Mouse (Mus musculus): ENCODE measurements at regions not wholly inside any gene's neighbourhood (a gene's known extent, or its start where the extent isn't known, plus 50 kb on each side); places are given as distances from the start of the nearest gene placed in this dataset.
A peak's percentile ranks its signal among the peaks of the same experiment; 100 is the strongest.
"Not testable (repeated sequence)": the region's sequence is repeated elsewhere in the genome, so short reads cannot be mapped to it uniquely, and the experiment has no call there.

DNA sequence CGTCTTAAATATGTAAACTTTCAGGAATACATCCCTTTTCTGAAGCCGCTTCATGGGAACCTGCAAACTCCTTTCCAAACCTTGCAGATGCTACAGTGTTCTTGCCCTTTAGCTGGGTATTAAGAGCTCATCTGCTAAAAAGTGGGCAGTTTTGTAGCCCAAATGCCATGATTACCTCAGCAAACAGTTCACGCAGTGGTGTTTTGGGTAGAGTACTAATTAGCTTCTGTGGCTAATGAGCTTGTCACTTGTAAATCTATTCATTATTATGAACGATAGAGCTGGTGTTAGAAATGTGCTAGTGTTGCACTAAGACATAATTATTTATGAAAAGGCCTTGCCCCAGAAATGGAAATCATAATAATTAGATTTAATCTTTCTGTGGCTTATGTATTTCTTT lies 506.1 kb upstream of the Ccng1 start:
- Histone ChIP-seq H3K4me1 (replicated peaks; ENCODE audit: control insufficient read depth, insufficient read depth, low read length) (no peaks in the 10 kb centered on the region), H3K9me3 (ENCODE audit: control insufficient read depth, low read length) (no peaks in the 10 kb centered on the region), H3K4me3 (ENCODE audit: low read depth, low read length) (no peak overlapping the region), H3K4me2 (replicated peaks; ENCODE audit: low read depth, low read length) (no peak overlapping the region), H3K9ac (ENCODE audit: low read depth, low read length) (no peak overlapping the region), H3K27ac (ENCODE audit: low read depth, low read length) (no peak overlapping the region), H3K27me3 (ENCODE audit: control insufficient read depth, insufficient read depth, low read length) (no peaks in the 10 kb centered on the region), H3K36me3 (ENCODE audit: control insufficient read depth, insufficient read depth, low read length) (no peaks in the 10 kb centered on the region)
- no peak for DNase-seq (ENCODE audit: low spot score)
- WGBS, result 88% methylated on average over 4 of the region's 4 CpGs
- ATAC-seq (ENCODE audit: low FRiP score), result no peak

DNA sequence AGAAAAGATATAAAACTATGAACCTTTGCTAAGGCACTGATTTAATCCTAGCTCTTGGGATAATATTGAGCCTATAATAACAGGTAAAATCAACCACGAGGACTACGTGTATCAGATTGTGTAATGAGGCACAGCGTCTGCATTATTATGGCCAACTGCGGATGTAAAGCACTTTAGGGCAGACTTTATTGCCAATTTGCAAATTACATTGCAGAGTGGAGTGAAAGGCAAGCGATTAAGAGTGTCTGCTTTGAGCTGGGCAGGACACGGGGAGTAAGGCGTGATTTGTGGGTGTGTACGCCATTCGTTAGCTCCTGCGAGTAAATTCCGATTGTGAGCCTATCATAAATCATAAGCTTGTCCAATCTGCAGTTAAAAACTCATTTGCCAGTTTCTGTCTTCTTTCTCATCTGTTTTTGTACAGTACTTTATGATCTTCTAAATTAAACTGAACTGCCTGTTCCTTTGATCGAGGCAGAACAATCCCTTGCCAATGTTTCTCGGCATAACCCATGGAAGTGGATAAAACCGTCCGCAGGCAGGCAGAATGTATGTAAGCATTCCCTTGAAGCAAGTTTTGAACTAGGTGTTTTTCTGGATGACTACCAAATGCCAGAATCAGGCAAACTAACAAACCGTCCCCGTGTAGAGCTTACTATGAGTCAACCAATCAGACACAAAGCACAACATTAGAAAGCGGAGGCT lies 505.0 kb upstream of the Ccng1 start:
- Histone ChIP-seq H3K9me3 (ENCODE audit: control insufficient read depth, low read length) (no peaks in the 10 kb centered on the region), H3K4me2 (replicated peaks; ENCODE audit: low read depth, low read length) (no peak overlapping the region), H3K36me3 (ENCODE audit: control insufficient read depth, insufficient read depth, low read length) (no peaks in the 10 kb centered on the region), H3K27ac (ENCODE audit: low read depth, low read length) (no peak overlapping the region), H3K9ac (ENCODE audit: low read depth, low read length) (no peak overlapping the region), H3K4me1 (replicated peaks; ENCODE audit: control insufficient read depth, insufficient read depth, low read length) (no peaks in the 10 kb centered on the region), H3K4me3 (ENCODE audit: low read depth, low read length) (no peak overlapping the region), H3K27me3 (ENCODE audit: control insufficient read depth, insufficient read depth, low read length) (no peaks in the 10 kb centered on the region)
- DNase-seq (ENCODE audit: low spot score), result no peak
- WGBS, result 91% methylated on average over 18 of the region's 18 CpGs
- ATAC-seq (ENCODE audit: low FRiP score), result no peak

DNA sequence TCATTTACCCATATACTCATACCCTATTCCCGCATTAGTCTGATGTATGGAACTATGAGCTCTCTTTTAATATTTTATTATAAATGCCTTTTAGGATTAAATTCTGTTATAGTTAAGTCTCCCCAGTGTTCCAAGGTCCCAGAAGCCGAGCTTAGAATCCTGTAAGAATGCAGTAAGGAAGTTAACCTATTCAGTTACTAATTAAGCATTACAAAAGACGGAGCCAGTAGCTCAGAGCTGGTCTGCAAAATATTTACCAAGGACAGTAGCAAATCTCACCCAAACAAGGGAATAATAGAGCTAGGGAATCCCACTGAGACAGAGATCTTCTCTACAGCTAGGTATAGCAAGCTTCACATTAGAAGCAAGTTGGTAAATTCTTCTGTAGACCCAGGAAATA lies 459.4 kb upstream of the Ccng1 start:
- WGBS, result 38% methylated on average over 3 of the region's 3 CpGs
- ATAC-seq (ENCODE audit: low FRiP score); H3K9ac ChIP-seq (ENCODE audit: low read depth, low read length); H3K4me2 ChIP-seq (replicated peaks; ENCODE audit: low read depth, low read length); DNase-seq (ENCODE audit: low spot score); H3K9me3 ChIP-seq (ENCODE audit: control insufficient read depth, low read length); H3K27ac ChIP-seq (ENCODE audit: low read depth, low read length); H3K36me3 ChIP-seq (ENCODE audit: control insufficient read depth, insufficient read depth, low read length); H3K27me3 ChIP-seq (ENCODE audit: control insufficient read depth, insufficient read depth, low read length); H3K4me1 ChIP-seq (replicated peaks; ENCODE audit: control insufficient read depth, insufficient read depth, low read length); H3K4me3 ChIP-seq (ENCODE audit: low read depth, low read length): not testable (repeated sequence)

DNA sequence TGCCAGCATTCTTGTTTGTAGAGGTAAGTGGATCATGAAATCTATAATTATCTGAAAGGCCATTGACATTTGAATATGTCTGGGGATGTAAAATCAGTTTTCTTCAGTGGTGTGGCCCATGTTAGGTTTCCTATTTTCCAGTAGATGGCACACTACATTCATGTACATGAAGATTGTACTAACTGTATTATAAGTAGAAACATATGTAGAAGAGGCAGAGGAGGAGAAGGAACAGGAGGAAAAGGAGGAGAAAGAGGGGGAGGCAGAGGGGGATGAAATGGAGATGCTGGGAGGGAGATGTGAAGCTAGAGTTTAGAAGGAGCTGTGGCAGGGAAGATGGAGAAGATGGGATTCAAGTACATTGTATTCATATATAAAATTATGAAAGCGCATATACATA lies 447.1 kb upstream of the Ccng1 start:
- whole genome bisulfite sequencing, result 97% methylated on average over 1 of the region's 1 CpGs
- Histone ChIP-seq H3K27me3 (ENCODE audit: control insufficient read depth, insufficient read depth, low read length) (no peaks in the 10 kb centered on the region), H3K4me2 (replicated peaks; ENCODE audit: low read depth, low read length) (no peak overlapping the region), H3K4me3 (ENCODE audit: low read depth, low read length) (no peak overlapping the region), H3K4me1 (replicated peaks; ENCODE audit: control insufficient read depth, insufficient read depth, low read length) (no peaks in the 10 kb centered on the region), H3K27ac (ENCODE audit: low read depth, low read length) (no peak overlapping the region), H3K9ac (ENCODE audit: low read depth, low read length) (no peak overlapping the region), H3K36me3 (ENCODE audit: control insufficient read depth, insufficient read depth, low read length) (no peaks in the 10 kb centered on the region), H3K9me3 (ENCODE audit: control insufficient read depth, low read length) (no peaks in the 10 kb centered on the region)
- DNase-seq (ENCODE audit: low spot score), result peak; percentile 4
- no peak for ATAC-seq (ENCODE audit: low FRiP score)

DNA sequence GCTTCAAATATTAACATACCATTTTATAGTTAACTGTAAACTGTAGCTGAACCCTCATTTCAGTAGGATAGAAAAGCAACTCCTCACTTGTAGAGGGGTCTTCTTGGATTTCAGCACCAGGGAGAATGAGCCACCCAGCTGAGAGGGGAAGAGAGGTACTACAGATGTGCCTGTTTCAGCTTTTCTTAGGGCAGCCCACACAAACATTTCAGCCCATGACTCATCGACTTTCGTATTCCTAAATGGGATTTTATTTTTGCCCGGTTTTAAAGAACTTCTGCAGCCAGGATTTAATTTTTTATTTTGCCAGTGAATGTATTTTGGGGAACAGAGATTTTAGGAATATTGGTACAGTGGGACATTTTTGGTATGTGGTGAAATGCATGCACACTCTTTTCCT lies 438.9 kb upstream of the Ccng1 start:
- Histone ChIP-seq H3K27me3 (ENCODE audit: control insufficient read depth, insufficient read depth, low read length) (no peaks in the 10 kb centered on the region), H3K4me1 (replicated peaks; ENCODE audit: control insufficient read depth, insufficient read depth, low read length) (no peaks in the 10 kb centered on the region), H3K27ac (ENCODE audit: low read depth, low read length) (no peak overlapping the region), H3K9me3 (ENCODE audit: control insufficient read depth, low read length) (no peaks in the 10 kb centered on the region), H3K9ac (ENCODE audit: low read depth, low read length) (no peak overlapping the region), H3K4me3 (ENCODE audit: low read depth, low read length) (no peak overlapping the region), H3K4me2 (replicated peaks; ENCODE audit: low read depth, low read length) (no peak overlapping the region), H3K36me3 (ENCODE audit: control insufficient read depth, insufficient read depth, low read length) (no peaks in the 10 kb centered on the region)
- 84% methylated on average over 3 of the region's 3 CpGs for WGBS
- ATAC-seq (ENCODE audit: low FRiP score) (no peak), DNase-seq (ENCODE audit: low spot score) (no peak)

DNA sequence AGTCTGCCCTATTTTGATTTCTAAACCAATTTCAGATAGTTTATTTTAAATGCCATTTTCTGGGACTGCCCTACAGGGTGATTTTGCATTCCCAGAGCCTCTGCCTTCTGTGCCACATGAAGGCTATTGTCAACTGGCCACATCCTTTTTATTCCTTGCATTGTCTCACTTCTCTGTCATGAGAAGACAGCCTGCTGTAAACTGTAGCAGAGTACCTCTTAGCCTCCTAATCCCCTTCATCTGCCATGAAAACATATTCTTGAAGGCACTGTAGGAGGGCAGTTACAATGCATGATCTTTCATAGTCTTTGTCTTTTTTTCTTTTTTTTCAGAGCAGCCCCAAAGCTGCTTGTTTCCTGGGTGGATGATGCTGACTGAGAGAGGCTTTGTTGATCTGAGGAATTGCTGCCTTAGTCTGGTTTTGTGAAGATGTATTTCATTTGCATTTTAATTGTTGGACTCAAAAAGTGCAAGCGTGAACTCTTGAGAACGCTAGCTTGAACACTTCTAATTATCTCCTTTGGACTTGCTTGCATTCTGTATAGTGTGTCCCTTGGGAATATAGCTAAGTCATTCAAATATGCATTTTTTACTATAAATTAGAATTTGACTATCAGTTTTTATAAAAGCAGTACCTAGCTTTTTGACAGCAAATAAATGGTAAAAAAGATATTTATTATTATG lies 405.5 kb upstream of the Ccng1 start:
- WGBS, result 32% methylated on average over 2 of the region's 2 CpGs
- DNase-seq (ENCODE audit: low spot score) (peak; percentile 28), ATAC-seq (ENCODE audit: low FRiP score) (peak; percentile 79)
- Histone ChIP-seq H3K4me2 (replicated peaks; ENCODE audit: low read depth, low read length) (no peak overlapping the region), H3K9ac (ENCODE audit: low read depth, low read length) (no peak overlapping the region), H3K27me3 (ENCODE audit: control insufficient read depth, insufficient read depth, low read length) (no peaks in the 10 kb centered on the region), H3K4me3 (ENCODE audit: low read depth, low read length) (no peak overlapping the region), H3K4me1 (replicated peaks; ENCODE audit: control insufficient read depth, insufficient read depth, low read length) (no peaks in the 10 kb centered on the region), H3K9me3 (ENCODE audit: control insufficient read depth, low read length) (no peaks in the 10 kb centered on the region), H3K27ac (ENCODE audit: low read depth, low read length) (peak overlapping the region; percentile 40; the same call in 1 of the 2 replicates), H3K36me3 (ENCODE audit: control insufficient read depth, insufficient read depth, low read length) (no peaks in the 10 kb centered on the region)

DNA sequence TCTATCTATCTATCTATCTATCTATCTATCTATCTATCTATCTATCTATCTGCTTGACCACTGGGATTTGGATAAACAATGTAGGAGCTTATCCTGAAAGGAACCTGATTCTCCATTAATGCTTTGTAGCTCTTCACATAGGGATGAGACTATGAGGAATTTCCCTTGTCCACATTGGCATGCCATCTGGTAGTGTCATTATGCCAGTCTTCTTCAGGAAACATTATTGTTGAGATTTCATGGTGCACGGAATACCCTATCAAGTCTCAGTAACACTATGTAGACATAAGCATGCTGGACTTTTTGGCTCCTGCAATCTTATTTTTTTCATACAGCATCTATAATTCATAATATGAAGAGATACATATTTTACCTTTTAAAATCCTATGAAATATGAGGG lies 404.8 kb upstream of the Ccng1 start:
- DNase-seq (ENCODE audit: low spot score) (no peak), ATAC-seq (ENCODE audit: low FRiP score) (0 out of 2 replicates have a peak, but pooled peaks have one; percentile 26)
- Histone ChIP-seq H3K4me1 (replicated peaks; ENCODE audit: control insufficient read depth, insufficient read depth, low read length) (no peaks in the 10 kb centered on the region), H3K27ac (ENCODE audit: low read depth, low read length) (no peak overlapping the region), H3K36me3 (ENCODE audit: control insufficient read depth, insufficient read depth, low read length) (no peaks in the 10 kb centered on the region), H3K4me3 (ENCODE audit: low read depth, low read length) (no peak overlapping the region), H3K4me2 (replicated peaks; ENCODE audit: low read depth, low read length) (no peak overlapping the region), H3K9ac (ENCODE audit: low read depth, low read length) (no peak overlapping the region), H3K9me3 (ENCODE audit: control insufficient read depth, low read length) (no peaks in the 10 kb centered on the region), H3K27me3 (ENCODE audit: control insufficient read depth, insufficient read depth, low read length) (no peaks in the 10 kb centered on the region)
- WGBS, result 68% methylated on average over 1 of the region's 1 CpGs

DNA sequence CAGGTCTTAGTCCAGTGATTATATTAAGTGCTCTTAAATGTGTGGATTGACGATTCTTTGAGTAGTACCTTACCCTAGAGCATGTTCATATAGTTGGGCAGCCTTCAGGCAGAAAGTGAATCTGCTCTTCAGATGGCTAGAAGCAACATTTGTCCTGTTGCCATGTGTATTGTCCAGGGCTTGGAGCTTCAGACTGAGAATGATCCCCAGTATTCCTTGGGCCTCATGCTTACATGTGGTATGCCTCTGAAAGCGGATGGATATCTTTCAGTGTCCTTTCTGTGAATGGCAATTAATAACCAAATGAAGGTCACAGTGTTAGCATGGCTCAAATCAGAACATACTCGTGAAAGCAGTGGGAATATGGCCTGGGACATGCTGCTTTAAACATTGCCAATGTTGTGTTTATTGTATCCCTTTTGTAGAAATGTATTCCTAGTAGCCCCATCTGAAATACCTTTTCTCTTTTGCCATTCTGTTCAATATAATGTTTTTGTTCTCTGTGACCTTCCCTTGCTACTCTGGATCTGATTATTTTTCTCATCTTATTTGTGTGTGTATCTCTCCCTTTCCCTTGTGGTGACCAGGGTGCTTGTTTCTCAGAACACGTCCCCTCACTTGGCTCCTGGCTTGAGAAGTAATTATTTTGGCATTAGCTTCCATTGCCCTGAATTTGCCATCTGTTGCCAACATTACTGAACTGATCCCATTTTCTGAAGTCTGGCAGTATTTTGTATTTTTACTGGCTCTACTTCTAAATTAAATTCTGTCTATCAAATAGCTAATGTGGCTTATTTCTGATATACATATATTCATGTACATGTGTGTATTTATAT lies 403.9 kb upstream of the Ccng1 start:
- DNase-seq (ENCODE audit: low spot score) (no peak), ATAC-seq (ENCODE audit: low FRiP score) (no peak)
- Histone ChIP-seq H3K27ac (ENCODE audit: low read depth, low read length) (no peak overlapping the region), H3K4me1 (replicated peaks; ENCODE audit: control insufficient read depth, insufficient read depth, low read length) (no peaks in the 10 kb centered on the region), H3K9ac (ENCODE audit: low read depth, low read length) (no peak overlapping the region), H3K4me3 (ENCODE audit: low read depth, low read length) (no peak overlapping the region), H3K27me3 (ENCODE audit: control insufficient read depth, insufficient read depth, low read length) (no peaks in the 10 kb centered on the region), H3K9me3 (ENCODE audit: control insufficient read depth, low read length) (no peaks in the 10 kb centered on the region), H3K4me2 (replicated peaks; ENCODE audit: low read depth, low read length) (no peak overlapping the region), H3K36me3 (ENCODE audit: control insufficient read depth, insufficient read depth, low read length) (no peaks in the 10 kb centered on the region)
- WGBS, result 76% methylated on average over 4 of the region's 4 CpGs
